6 mouse cellular contexts compared by ENCODE assay signal in the genomic region with DNA sequence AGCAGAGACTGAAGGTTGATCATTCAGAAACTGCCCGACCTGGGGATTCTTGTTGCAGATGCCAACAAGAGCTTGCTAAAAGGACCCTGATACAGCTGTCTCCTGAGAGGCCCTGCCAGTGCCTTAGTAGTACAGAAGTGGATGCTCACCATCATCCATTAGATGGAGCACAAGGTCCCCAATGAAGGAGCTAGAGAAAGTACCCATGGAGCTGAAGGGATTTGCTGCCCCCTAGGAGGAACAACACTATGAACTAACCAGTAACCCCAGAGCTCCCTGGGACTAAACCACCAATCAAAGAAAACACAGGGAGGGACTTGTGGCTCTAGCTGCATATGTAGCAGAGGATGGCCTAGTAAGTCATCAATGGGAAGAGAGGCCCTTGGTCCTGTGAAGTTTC. TPM values are rescaled to one million over a fixed set of nuclear protein-coding genes. Genes with fewer than 3 reads are reported as not detected.
DNase-seq lines count a peak whose midpoint lies in the region; ATAC-seq and TF ChIP-seq lines count a peak whose summit lies in the region.
"Not testable (repeated sequence)": the region's sequence is repeated elsewhere in the genome, so short reads cannot be mapped to it uniquely, and the experiment has no call there.

No protein-coding gene starts in this region.

- not testable (repeated sequence) for H3K27ac ChIP-seq in intestine, postnatal 0 days (ENCODE audit: low read depth, low read length); kidney, postnatal 0 days

- not testable (repeated sequence) for H3K36me3 ChIP-seq in intestine, postnatal 0 days (ENCODE audit: control insufficient read depth, insufficient read depth); kidney, postnatal 0 days (ENCODE audit: insufficient read depth, low read length)

- not testable (repeated sequence) for H3K9me3 ChIP-seq in intestine, postnatal 0 days (ENCODE audit: control insufficient read depth); kidney, postnatal 0 days (replicated peaks; ENCODE audit: low read length)

- not testable (repeated sequence) for H3K27me3 ChIP-seq in Patski; intestine, postnatal 0 days (replicated peaks; ENCODE audit: control insufficient read depth, insufficient read depth, low read length); kidney, postnatal 0 days (ENCODE audit: insufficient read depth, low read length)

- not testable (repeated sequence) for H3K4me2 ChIP-seq in intestine, postnatal 0 days (replicated peaks; ENCODE audit: low read depth); kidney, postnatal 0 days (ENCODE audit: low read length)

- H3K9ac ChIP-seq in intestine, postnatal 0 days (ENCODE audit: low read depth, low read length); kidney, postnatal 0 days (ENCODE audit: low read depth, low read length): not testable (repeated sequence)

- CTCF ChIA-PET in Patski (lab: Charles Lee), result interaction anchor here (1.6 kb wide), 2 partner anchors 9 to 20 kb away, joined by 4 read pairs; no protein-coding TSS in a partner anchor

- peak; percentile 21 for TF ChIP-seq CTCF in Patski (IDR thresholded peaks at IDR 0.05)
- TF ChIP-seq CTCF in intestine, postnatal 0 days (IDR thresholded peaks at IDR 0.05; ENCODE audit: low read depth), result peak; percentile 62
- TF ChIP-seq CTCF in kidney, postnatal 0 days (IDR thresholded peaks at IDR 0.05; ENCODE audit: low read depth), result peak; percentile 18; the same call in 1 of the 2 replicates

- DNase-seq in 416B (ENCODE audit: low read depth), result peak; percentile 33
- not testable (repeated sequence) for DNase-seq in Patski (ENCODE audit: low read depth, low spot score); kidney, postnatal 0 days (ENCODE audit: low spot score)
- DNase-seq in heart, adult 11 months, result peak; percentile 79
- peak; percentile 8 for DNase-seq in lung, postnatal 36 days

- 97% methylated on average over 1 of the region's 1 CpGs for WGBS in intestine, postnatal 0 days
- WGBS in kidney, postnatal 0 days, result 97% methylated on average over 1 of the region's 1 CpGs

- not testable (repeated sequence) for ATAC-seq in Patski; intestine, postnatal 0 days; kidney, postnatal 0 days (replicated peaks; ENCODE audit: low FRiP score, low read depth)

- in situ Hi-C loops in Patski (cut with MboI; ENCODE audit: low pct_unique_long_range_greater_than_20kb), result not testable (repeated sequence)

- not testable (repeated sequence) for H3K4me1 ChIP-seq in intestine, postnatal 0 days (replicated peaks; ENCODE audit: control insufficient read depth, insufficient read depth, low read length); kidney, postnatal 0 days (replicated peaks; ENCODE audit: insufficient read depth, low read length)

- not testable (repeated sequence) for H3K4me3 ChIP-seq in intestine, postnatal 0 days (ENCODE audit: low read depth, low read length); kidney, postnatal 0 days (replicated peaks; ENCODE audit: low read depth, low read length)

- POLR2A ChIA-PET in Patski (lab: Charles Lee), result not testable (repeated sequence)

RNA-seq across cellular contexts. Expression of a gene that starts 42.8 kb away (rescaled TPM):
- 36.4 TPM for polyA plus RNA-seq in Patski (2021)
- polyA plus RNA-seq in intestine, postnatal 0 days (2015; fragmentation: Nextera tagmentation; extraction: Ambion mirVana), result 10.1 and 10.6 TPM in 2 replicates
- polyA plus RNA-seq in kidney, postnatal 0 days (2015; fragmentation: Nextera tagmentation; extraction: Ambion mirVana), result 27.6 and 27.7 TPM in 2 replicates
